17 mouse cellular contexts compared by ENCODE assay signal in genomic region chr8:128612607-128613006, GRCm38 (mm10).
"Had no signal": no experiment of that assay in that cellular context is flagged by ENCODE, and none has a peak within 500 bp of the region (broad histone marks: within the 10 kb centered on the region; RNA-seq: fewer than 3 reads in every experiment).

No protein-coding gene starts in this region.

- H3K36me3 ChIP-seq: neural tube, embryonic 12.5 days; neural tube, embryonic 13.5 days; neural tube, embryonic 15.5 days; stomach, embryonic 15.5 days had no signal

- H3K9me3 ChIP-seq: neural tube, embryonic 12.5 days; neural tube, embryonic 13.5 days; neural tube, embryonic 15.5 days; stomach, embryonic 15.5 days had no signal

- H3K27ac ChIP-seq: neural tube, embryonic 12.5 days; neural tube, embryonic 13.5 days; neural tube, embryonic 15.5 days; stomach, embryonic 15.5 days; stomach, postnatal 0 days had no signal

- H3K27me3 ChIP-seq: neural tube, embryonic 12.5 days; neural tube, embryonic 13.5 days; neural tube, embryonic 15.5 days; stomach, embryonic 15.5 days had no signal

- H3K4me3 ChIP-seq: neural tube, embryonic 12.5 days; neural tube, embryonic 13.5 days; neural tube, embryonic 15.5 days; stomach, embryonic 15.5 days had no signal

- H3K9ac ChIP-seq: neural tube, embryonic 12.5 days; neural tube, embryonic 13.5 days; neural tube, embryonic 15.5 days; stomach, embryonic 15.5 days had no signal

- H3K4me2 ChIP-seq: neural tube, embryonic 12.5 days; neural tube, embryonic 13.5 days; neural tube, embryonic 15.5 days; stomach, embryonic 15.5 days had no signal

- H3K4me1 ChIP-seq: neural tube, embryonic 12.5 days; neural tube, embryonic 13.5 days; neural tube, embryonic 15.5 days; stomach, embryonic 15.5 days had no signal

- DNase-seq: retina, postnatal 1 day; right cerebral cortex, adult 18-20 months; right cerebral cortex, postnatal 14 days; right cerebral cortex, postnatal 25 days; right cerebral cortex, postnatal 4 days; spleen, adult 18-20 months; thymus, adult 18-20 months; thymus, adult 2 months; thymus, postnatal 14 days; thymus, postnatal 25 days; thymus, postnatal 36 days; thymus, postnatal 4 days had no signal
